Mouse (Mus musculus) layer of hippocampus, adult 8-10 months (tissue): ENCODE results near the gene Ano6. TPM values are rescaled to one million over a fixed set of nuclear protein-coding genes. Genes with fewer than 3 reads are reported as not detected.

Experiments used
- microRNA-seq, 2 experiments: library from miRNA; unstranded; fragments of <30 nt; microRNA quantifications; one replicate each; pipeline ENCODE4 v1.2.0; 2022
- total RNA-seq, 4 experiments: library from RNA; stranded (reverse); gene quantifications; 2 replicates each; pipeline ENCODE4 v1.2.4; 2022

Ano6 gene
- total RNA-seq, 4 experiments from 2014 or later, result 27.0 to 34.1 (median 29.7) TPM

Small RNAs within 50 kb of the gene (microRNA-seq; reads per million reads assigned to microRNA genes)
- gene Gm25070, result 0 reads per million in 2 experiments

Other genes with a start within 250 kb of the Ano6 start
- gene Dbx2, start 134.9 kb upstream of the Ano6 start, total RNA-seq, result 10 to 100 TPM; 24.9 to 39.8 (median 30.7) TPM